Mouse (Mus musculus) testis, adult 2 months (tissue): Measurements from ENCODE around the gene 1700092M07Rik.

Source experiments
- CTCF ChIP-seq: fragments of 200-500 bp; IDR thresholded peaks from 2 replicates; pipeline ENCODE4 v1.5.1; 2012; ENCODE audit warnings: low read depth, mild to moderate bottlenecking, inconsistent platforms, low read length, moderate library complexity; ENCODE audit not compliant: control insufficient read depth, insufficient read depth, insufficient replicate concordance
- POLR2A ChIP-seq: fragments of 200-500 bp; IDR thresholded peaks from 2 replicates; pipeline ENCODE4 v1.6.1; 2012; ENCODE audit warnings: low read depth, mild to moderate bottlenecking, inconsistent platforms, low read length, moderate library complexity; ENCODE audit not compliant: control insufficient read depth

DNA sequence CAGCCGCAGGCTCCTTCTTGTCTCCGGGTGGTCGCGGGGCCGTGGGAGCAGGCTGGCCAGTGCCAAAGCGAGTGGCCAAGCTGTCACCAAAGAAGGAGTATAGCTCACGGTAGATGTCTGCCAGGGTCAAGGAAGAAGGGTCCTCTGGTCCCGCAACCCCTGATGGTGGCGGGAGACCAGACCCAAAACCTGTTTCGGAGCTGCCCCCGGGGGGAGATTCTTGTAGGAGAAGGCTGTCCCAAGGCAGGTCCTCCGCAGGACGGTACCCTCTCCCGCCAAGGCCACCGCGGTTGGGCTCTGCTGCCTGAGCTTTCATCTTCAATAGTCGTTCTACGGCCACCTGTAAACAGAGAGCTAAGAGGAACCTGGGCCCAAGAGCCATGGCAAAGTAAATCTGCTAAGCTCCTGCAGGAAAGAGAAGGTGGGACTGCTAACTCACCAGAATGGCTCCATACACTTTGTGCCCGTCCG is 34.5 kb downstream of the 1700092M07Rik start:
- TF ChIP-seq POLR2A = no peak
- TF ChIP-seq CTCF = no peak
